ENCODE assay signal across 15 mouse cellular contexts in genomic region chr6:86031527-86031926, GRCm38 (mm10). TPM values are rescaled to one million over a fixed set of nuclear protein-coding genes. Genes with fewer than 3 reads are reported as not detected.
DNase-seq lines count a peak whose midpoint lies in the region; ATAC-seq and TF ChIP-seq lines count a peak whose summit lies in the region.
"Had no signal": no experiment of that assay in that cellular context is flagged by ENCODE, and none has a peak within 500 bp of the region (broad histone marks: within the 10 kb centered on the region; RNA-seq: fewer than 3 reads in every experiment).

No protein-coding gene starts in this region.

- H3K4me1 ChIP-seq in neural tube, embryonic 12.5 days, result peaks cover 8% of the 10 kb centered on the region
- H3K4me1 ChIP-seq in hindbrain, embryonic 14.5 days (replicated peaks; ENCODE audit: control insufficient read depth, insufficient read depth, low read length), result peaks cover 42% of the 10 kb centered on the region
- peaks cover 8% of the 10 kb centered on the region; the same call in 1 of the 2 replicates for H3K4me1 ChIP-seq in olfactory bulb, adult 2 months (ENCODE audit: control insufficient read depth, insufficient read depth, low read length)

- H3K9ac ChIP-seq in neural tube, embryonic 12.5 days, result no peak overlapping the region
- H3K9ac ChIP-seq in hindbrain, embryonic 14.5 days, result peak overlapping the region; percentile 94

- DNase-seq in neural tube, embryonic 10.5 days (ENCODE audit: extremely low spot score, low spot score), result no peak
- peak; percentile 61 for DNase-seq in cerebellum, adult 9-10 months
- no peak for DNase-seq in hindbrain, embryonic 14.5 days (ENCODE audit: low spot score)
- DNase-seq in embryo, embryonic 9.5 days (ENCODE audit: extremely low spot score), result no peak
- no peak for DNase-seq in frontal cortex, adult 2 months (ENCODE audit: extremely low spot score in 1 of 2, low spot score in 1 of 2)
- no peak for DNase-seq in left cerebral cortex, postnatal 36 days (ENCODE audit: low spot score in 2 of 2)
- DNase-seq: embryo, embryonic 11 days; kidney, adult 8-10 months; layer of hippocampus, postnatal 36 days; liver; thymus, postnatal 25 days had no signal

- no peaks in the 10 kb centered on the region for H3K9me3 ChIP-seq in neural tube, embryonic 12.5 days
- no peaks in the 10 kb centered on the region for H3K9me3 ChIP-seq in hindbrain, embryonic 14.5 days (ENCODE audit: control insufficient read depth, low read length)

- WGBS in neural tube, embryonic 12.5 days, result 84% methylated on average over 2 of the region's 2 CpGs
- WGBS in hindbrain, embryonic 14.5 days, result 68% methylated on average over 2 of the region's 2 CpGs
- 23% methylated on average over 2 of the region's 2 CpGs for WGBS in olfactory bulb, adult 2 months

- H3K4me3 ChIP-seq in neural tube, embryonic 12.5 days, result no peak overlapping the region
- H3K4me3 ChIP-seq in hindbrain, embryonic 14.5 days (replicated peaks; ENCODE audit: low read length), result peak overlapping the region; percentile 65
- H3K4me3 ChIP-seq in olfactory bulb, adult 2 months (ENCODE audit: insufficient read depth, low read depth, low read length), result peak overlapping the region; percentile 35

- peak overlapping the region; percentile 74 for H3K4me2 ChIP-seq in neural tube, embryonic 12.5 days (replicated peaks)
- peak overlapping the region; percentile 75 for H3K4me2 ChIP-seq in hindbrain, embryonic 14.5 days (replicated peaks)

- no peak overlapping the region for H3K27ac ChIP-seq in neural tube, embryonic 12.5 days
- H3K27ac ChIP-seq in hindbrain, embryonic 14.5 days, result 0 out of 2 replicates have a peak overlapping the region, but pooled peaks have one; percentile 20
- H3K27ac ChIP-seq in olfactory bulb, adult 2 months (ENCODE audit: insufficient read depth, low read depth, low read length), result peak overlapping the region; percentile 54

- H3K27me3 ChIP-seq in neural tube, embryonic 12.5 days (replicated peaks), result no peaks in the 10 kb centered on the region
- no peaks in the 10 kb centered on the region for H3K27me3 ChIP-seq in hindbrain, embryonic 14.5 days (ENCODE audit: control insufficient read depth, insufficient read depth, low read length)

- no peak for ATAC-seq in neural tube, embryonic 12.5 days (ENCODE audit: low FRiP score, low read depth)
- ATAC-seq in hindbrain, embryonic 14.5 days (ENCODE audit: low FRiP score), result no peak

- no peaks in the 10 kb centered on the region for H3K36me3 ChIP-seq in neural tube, embryonic 12.5 days
- H3K36me3 ChIP-seq in hindbrain, embryonic 14.5 days (replicated peaks; ENCODE audit: control insufficient read depth, insufficient read depth), result no peaks in the 10 kb centered on the region; the same call in none of the 2 replicates

- no peak for TF ChIP-seq CTCF in olfactory bulb, adult 2 months (IDR thresholded peaks at IDR 0.05; ENCODE audit: insufficient read depth, low read depth, low read length)

- intact Hi-C loops in left cerebral cortex, postnatal 36 days (cut with DNase I), result loop anchor here (1.0 kb wide), 1 partner anchor 52 kb away; no protein-coding TSS in a partner anchor

- no peak for TF ChIP-seq POLR2A in olfactory bulb, adult 2 months (IDR thresholded peaks at IDR 0.05; ENCODE audit: insufficient read depth, low read depth, low read length)

RNA-seq across cellular contexts. Expression of gene Add2, which starts 3.0 kb away (rescaled TPM):
- 110 and 116 TPM in 2 replicates for polyA plus RNA-seq in neural tube, embryonic 12.5 days (2016; fragmentation: Nextera tagmentation; extraction: Ambion mirVana)
- polyA plus RNA-seq in hindbrain, embryonic 14.5 days (2014; fragmentation: Nextera tagmentation; extraction: Ambion mirVana), result 102 and 111 TPM in 2 replicates
- polyA plus RNA-seq in olfactory bulb, adult 2 months (2012; ENCODE audit: insufficient read depth, insufficient read length, low replicate concordance, missing spikeins), result 39.6 TPM in 1 of 2 replicates, not detected in the other
- polyA plus RNA-seq in frontal cortex, adult 2 months (2012; rRNA removed), result 100 and 108 TPM in 2 replicates
- total RNA-seq in left cerebral cortex, postnatal 36 days (2021), result 100 to 1,000 TPM; 220 to 232 TPM

RNA-seq across cellular contexts. Expression of gene Figla, which starts 15.6 kb away (rescaled TPM):
- polyA plus RNA-seq in neural tube, embryonic 12.5 days (2016; fragmentation: Nextera tagmentation; extraction: Ambion mirVana), result not detected in 2 replicates
- not detected in 2 replicates for polyA plus RNA-seq in hindbrain, embryonic 14.5 days (2014; fragmentation: Nextera tagmentation; extraction: Ambion mirVana)
- not detected in 2 replicates for polyA plus RNA-seq in olfactory bulb, adult 2 months (2012; ENCODE audit: insufficient read depth, insufficient read length, low replicate concordance, missing spikeins)
- polyA plus RNA-seq in frontal cortex, adult 2 months (2012; rRNA removed), result not detected in 2 replicates
- total RNA-seq in left cerebral cortex, postnatal 36 days (2021), result not detected
- total RNA-seq: layer of hippocampus, postnatal 36 days; megakaryocyte progenitor cell, adult 5-6 weeks had no signal
- polyA plus RNA-seq: heart, embryonic 14.5 days had no signal
